Mouse (Mus musculus): Measurements from ENCODE around the gene Bnipl.

Bnipl gene

GRCm38 (mm10) chr3:95280747-95281146 lies 29.8 kb upstream of the Bnipl start:
- DNase-seq (ENCODE audit: low read depth) = no peak

- no peak for DNase-seq (ENCODE audit: low read depth)
Observed at GRCm38 (mm10) chr3:95277149-95277551, 26.2 kb upstream of the Bnipl start.

DNA sequence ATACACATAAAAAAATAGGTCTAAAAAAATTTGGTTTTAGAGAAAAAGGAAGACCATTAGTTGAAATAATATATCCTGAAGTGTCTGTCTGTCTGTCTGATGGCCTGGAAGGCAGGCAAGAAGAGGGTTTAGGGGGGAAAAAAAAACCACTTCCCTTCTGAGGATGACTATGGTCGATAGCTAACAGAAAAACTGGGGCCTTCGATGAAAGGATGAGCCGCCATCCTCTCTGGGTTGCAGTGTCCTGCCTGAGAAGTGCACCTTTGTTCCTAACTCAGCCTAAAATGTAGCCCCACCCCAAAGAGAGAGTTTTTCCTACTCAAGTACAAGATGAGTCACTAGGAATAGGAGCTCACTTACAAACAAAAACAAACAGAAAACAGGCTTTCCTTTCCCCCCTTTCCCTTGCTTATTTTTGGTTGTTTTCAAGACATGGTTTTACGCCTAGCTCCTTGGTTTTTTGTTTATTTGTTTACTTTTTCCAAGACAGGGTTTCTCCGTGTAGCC lies 25.5 kb upstream of the Bnipl start:
- no peak for DNase-seq (ENCODE audit: low read depth)

- no peak for DNase-seq (ENCODE audit: low read depth)
Observed at GRCm38 (mm10) chr3:95275161-95275560, 24.2 kb upstream of the Bnipl start.

- DNase-seq (ENCODE audit: low read depth) = no peak
Observed at GRCm38 (mm10) chr3:95274453-95274852, 23.5 kb upstream of the Bnipl start.

GRCm38 (mm10) chr3:95273471-95273870 lies 22.5 kb upstream of the Bnipl start:
- no peak for DNase-seq (ENCODE audit: low read depth)

- no peak for DNase-seq (ENCODE audit: low read depth)
Observed at GRCm38 (mm10) chr3:95270766-95271364, 19.9 kb upstream of the Bnipl start.

GRCm38 (mm10) chr3:95269789-95270188 lies 18.8 kb upstream of the Bnipl start:
- DNase-seq (ENCODE audit: low read depth) = no peak

GRCm38 (mm10) chr3:95267855-95268254 lies 16.9 kb upstream of the Bnipl start:
- DNase-seq (ENCODE audit: low read depth) = no peak

- no peak for DNase-seq (ENCODE audit: low read depth)
Observed at GRCm38 (mm10) chr3:95266052-95266451, 15.1 kb upstream of the Bnipl start.

DNA sequence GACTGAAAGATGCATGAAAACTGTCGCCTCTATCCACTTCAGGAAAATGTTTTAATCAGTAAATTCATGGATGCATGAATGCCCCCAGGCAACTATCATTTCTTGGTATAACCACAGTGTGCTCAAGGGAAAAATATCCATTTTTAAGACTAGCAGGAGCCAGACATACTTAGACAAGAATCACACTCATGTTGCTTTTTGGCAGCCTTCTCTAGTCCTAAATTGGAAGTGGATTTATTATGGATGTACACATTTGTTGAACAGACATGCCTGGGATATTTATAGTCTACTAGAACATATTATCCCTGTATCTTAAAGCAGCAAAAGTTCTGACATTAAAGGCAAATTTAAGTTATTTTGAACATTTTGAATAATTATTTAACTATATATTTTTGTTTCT lies 13.7 kb upstream of the Bnipl start:
- DNase-seq (ENCODE audit: low read depth) = no peak

DNA sequence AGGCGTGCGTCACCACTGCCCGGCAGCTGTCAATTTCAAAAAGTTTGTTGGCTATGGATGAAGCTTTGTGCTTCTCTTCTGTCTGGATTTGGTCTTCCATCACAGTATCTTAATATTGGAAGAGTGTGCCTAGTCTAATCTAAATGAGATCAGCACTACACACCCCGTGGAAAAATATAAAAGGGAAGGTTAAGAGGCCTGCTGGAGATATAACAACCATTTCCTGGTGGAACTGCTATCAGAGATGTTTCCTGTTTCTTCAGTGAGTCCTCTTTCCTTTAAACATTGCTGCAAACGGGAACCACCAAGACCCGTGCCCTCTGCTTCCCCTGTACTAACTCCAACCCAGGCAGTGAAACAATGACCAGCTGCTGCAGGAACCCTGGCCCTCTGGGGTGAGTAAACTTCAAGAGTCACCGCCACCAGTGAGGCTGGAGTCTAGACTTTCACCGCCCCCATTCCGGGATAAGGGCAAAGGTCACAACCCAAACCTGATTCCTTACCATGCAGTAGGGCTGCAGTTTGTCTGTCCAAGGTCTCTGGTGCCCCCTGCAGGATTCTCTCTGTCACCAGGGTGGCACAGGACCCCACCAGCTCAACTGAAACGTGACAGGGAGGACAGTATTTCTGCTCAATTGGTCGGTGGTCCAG lies 12.2 kb upstream of the Bnipl start:
- peak; percentile 56 for DNase-seq (ENCODE audit: low read depth)

DNA sequence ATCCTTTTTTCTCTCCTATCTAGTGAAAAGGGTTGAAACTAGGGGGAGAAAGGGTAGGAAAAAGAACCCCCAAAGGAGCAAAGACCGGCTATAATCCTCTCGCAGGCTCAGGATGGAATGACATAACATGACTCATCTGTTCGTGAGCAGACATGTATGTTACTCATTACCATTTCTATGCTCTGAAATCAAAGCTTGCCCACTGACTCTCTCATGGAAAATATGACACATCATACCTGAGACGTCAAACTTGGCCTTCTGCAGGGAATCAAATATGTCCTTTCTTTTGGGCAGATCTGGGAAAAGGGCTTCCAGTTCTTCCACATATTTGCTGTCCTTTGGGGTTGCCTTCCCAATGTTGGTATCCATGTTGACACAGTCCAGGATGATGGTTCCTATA lies 11.0 kb upstream of the Bnipl start:
- no peak for DNase-seq (ENCODE audit: low read depth)

GRCm38 (mm10) chr3:95256931-95257330 lies 5.9 kb upstream of the Bnipl start:
- DNase-seq (ENCODE audit: low read depth) = no peak

DNA sequence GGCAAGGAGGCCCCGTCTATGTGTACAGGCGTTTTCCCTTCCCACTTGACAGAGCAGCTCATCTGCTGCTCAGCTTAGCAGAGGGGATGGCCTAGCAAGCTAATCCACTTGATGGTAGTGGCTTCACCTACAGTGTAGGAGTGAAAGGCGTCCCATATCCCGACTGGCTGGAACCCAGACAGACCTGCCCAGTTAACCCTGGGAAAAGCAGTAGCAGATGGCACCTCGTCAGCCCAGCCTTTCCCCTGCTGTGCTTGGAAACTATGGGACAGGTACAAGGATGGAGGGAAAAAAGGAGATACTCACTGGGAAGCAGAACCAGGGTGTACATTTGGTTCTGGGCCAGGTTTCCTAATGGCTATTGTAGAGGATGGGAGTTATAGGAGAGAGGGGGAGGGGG lies 632 bp downstream of the Bnipl start:
- DNase-seq (ENCODE audit: low read depth) = no peak

DNA sequence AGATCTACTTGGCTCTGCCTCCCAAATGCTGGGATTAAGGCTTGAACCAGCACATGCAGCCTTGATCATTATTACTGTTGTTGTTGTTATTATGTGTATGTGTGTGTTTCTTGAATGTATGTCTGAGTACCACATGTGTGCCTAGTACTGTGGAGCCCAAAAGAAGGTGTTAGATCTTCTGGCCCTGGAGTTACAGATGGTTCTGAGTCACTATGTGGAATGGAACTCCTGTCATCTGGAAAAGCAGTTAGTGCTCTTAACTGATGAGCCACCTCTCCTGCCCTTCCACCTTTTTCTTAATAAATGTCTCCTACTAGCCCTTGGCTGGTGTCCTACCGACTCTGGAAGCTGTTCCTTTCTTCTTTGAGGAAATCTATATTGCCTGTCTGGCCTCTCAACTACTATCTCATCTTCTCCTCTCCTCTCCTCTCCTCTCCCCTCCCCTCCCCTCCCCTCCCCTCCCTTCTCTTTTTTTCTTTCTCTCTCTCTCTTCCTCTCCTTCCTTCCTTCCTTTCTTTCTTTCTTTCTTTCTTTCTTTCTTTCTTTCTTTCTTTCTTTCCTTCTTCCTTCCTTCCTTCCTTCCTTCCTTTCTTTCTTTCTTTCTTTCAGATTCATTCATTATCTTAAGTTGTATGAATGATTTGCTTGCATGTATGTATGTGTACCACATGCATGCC lies 3.2 kb downstream of the Bnipl start:
- DNase-seq (ENCODE audit: low read depth) = no peak

DNA sequence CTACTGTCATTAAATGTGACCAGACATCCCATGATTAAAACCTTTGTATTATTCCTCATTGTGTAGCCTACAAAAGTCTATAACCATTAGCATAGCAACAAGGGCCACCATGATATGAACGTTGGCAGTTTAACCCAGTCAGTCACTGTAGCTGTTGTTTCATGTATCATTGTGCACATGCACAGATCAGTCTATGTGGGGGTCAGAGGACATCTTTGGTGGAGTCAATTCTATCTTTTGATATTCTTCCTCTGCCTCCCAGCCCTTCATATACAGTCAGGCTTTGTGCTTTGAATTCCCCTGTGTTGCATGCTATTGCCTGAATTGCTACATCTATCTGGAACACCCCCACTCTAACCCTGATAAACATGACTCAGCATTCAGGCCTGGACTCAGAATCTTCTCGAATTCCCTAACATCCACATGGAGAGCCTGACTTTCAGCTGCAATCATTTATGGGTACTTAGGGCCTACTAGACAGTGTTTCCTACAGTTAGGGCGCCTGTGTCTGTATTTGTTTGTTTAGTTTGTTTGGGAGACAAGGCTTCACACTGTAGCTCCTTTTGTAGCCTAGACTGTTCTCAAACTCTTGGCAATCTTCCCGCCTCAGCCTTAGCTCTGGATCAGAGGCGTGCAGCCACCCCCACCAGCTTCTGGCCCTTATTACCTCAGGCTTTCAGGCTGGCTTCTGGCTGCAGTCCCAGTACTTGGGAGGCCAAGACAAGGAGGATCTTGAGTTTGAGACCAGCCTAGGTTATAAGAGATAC lies 4.3 kb downstream of the Bnipl start:
- no peak for DNase-seq (ENCODE audit: low read depth)

- DNase-seq (ENCODE audit: low read depth) = no peak
Observed at GRCm38 (mm10) chr3:95243086-95243485, 7.9 kb downstream of the Bnipl start.

DNA sequence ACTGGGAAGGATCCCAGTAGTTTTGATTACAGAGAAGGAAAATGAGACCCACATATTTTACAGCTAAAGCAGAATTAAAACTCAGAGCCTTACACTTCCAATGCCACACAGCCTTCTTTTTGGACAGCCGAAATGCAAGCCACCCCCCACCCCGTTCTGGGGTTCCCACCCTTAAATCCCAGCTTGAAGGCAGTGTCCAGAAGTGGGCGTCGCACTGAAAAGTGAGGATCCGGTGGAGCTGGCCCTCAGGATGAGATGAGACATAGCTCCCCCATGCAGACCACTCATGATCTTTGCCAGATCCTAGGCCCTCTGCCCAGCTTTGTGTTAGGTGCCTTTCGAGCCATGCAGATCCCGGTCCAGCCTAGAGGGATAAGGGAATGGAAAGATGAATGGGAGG lies 9.5 kb downstream of the Bnipl start, which contains the start of gene Gm128:
Gene Gm128, minus strand, starts transcription at position 101 of the 400 bp plus-strand sequence.
- no peak for DNase-seq (ENCODE audit: low read depth)

GRCm38 (mm10) chr3:95240900-95241299 lies 10.1 kb downstream of the Bnipl start:
- DNase-seq (ENCODE audit: low read depth) = no peak

GRCm38 (mm10) chr3:95239971-95240370 lies 11.0 kb downstream of the Bnipl start:
- DNase-seq (ENCODE audit: low read depth) = no peak

- DNase-seq (ENCODE audit: low read depth) = no peak
Observed at GRCm38 (mm10) chr3:95239022-95239421, 12.0 kb downstream of the Bnipl start.
